Mouse (Mus musculus) bone marrow macrophage, adult 2 months (primary cell): Measurements from ENCODE around the gene Ddx49.

Experiments
- CTCF ChIP-seq: IDR thresholded peaks from 2 replicates; pipeline ENCODE4 v1.5.1; 2012; ENCODE audit warnings: low read depth, mild to moderate bottlenecking, low read length, moderate library complexity
- POLR2A ChIP-seq: IDR thresholded peaks from 2 replicates; pipeline ENCODE4 v1.6.1; 2012; ENCODE audit warnings: mild to moderate bottlenecking, low read depth, low read length, borderline replicate concordance

- TF ChIP-seq CTCF = no peak
- TF ChIP-seq POLR2A = no peak
Observed at GRCm38 (mm10) chr8:70323716-70324115, 21.4 kb upstream of the Ddx49 start.
